Mouse (Mus musculus) intestine, postnatal 0 days (tissue): ENCODE measurements around the gene Catsper3. TPM values are rescaled to one million over a fixed set of nuclear protein-coding genes. Genes with fewer than 3 reads are reported as not detected.

ENCODE experiments used
- ATAC-seq: fragments of 200-750 bp; cut with Nextera tagmentation; 2 replicates; pipeline ENCODE4 v1.8.0; 2017; ENCODE audit warnings: mild to moderate bottlenecking, moderate TSS enrichment, moderate library complexity
- H3K27ac ChIP-seq: fragments of 300-500 bp; sonication (generic); 2 replicates; pipeline ENCODE4 v1.5.1; 2014; ENCODE audit warnings: mild to moderate bottlenecking, low read depth, low read length, moderate library complexity
- H3K27me3 ChIP-seq: fragments of 300-500 bp; sonication (generic); replicated peaks from 2 replicates; pipeline ENCODE4 v1.6.1; 2014; ENCODE audit warnings: low read length, mixed read lengths; ENCODE audit not compliant: control insufficient read depth, insufficient read depth
- H3K36me3 ChIP-seq: fragments of 300-500 bp; sonication (generic); 2 replicates; pipeline ENCODE4 v1.6.1; 2014; ENCODE audit warnings: mild to moderate bottlenecking, moderate library complexity; ENCODE audit not compliant: control insufficient read depth, insufficient read depth
- H3K4me1 ChIP-seq: fragments of 300-500 bp; sonication (generic); replicated peaks from 2 replicates; pipeline ENCODE4 v1.6.1; 2014; ENCODE audit warnings: antibody characterized with exemption, low read length, mixed read lengths; ENCODE audit not compliant: control insufficient read depth, insufficient read depth
- H3K4me2 ChIP-seq: fragments of 300-500 bp; sonication (generic); replicated peaks from 2 replicates; pipeline ENCODE4 v1.6.1; 2014; ENCODE audit warnings: low read depth, mild to moderate bottlenecking, moderate library complexity
- H3K4me3 ChIP-seq: fragments of 300-500 bp; sonication (generic); 2 replicates; pipeline ENCODE4 v1.5.1; 2014; ENCODE audit warnings: low read depth, low read length
- H3K9ac ChIP-seq: fragments of 300-500 bp; sonication (generic); 2 replicates; pipeline ENCODE4 v1.6.1; 2014; ENCODE audit warnings: mild to moderate bottlenecking, low read depth, low read length
- H3K9me3 ChIP-seq: fragments of 300-500 bp; sonication (generic); 2 replicates; pipeline ENCODE4 v1.6.1; 2016; ENCODE audit warnings: mixed run types; ENCODE audit not compliant: control insufficient read depth
- CTCF ChIP-seq: sonication (generic); IDR thresholded peaks from 2 replicates; pipeline ENCODE4 v1.5.1; 2016; ENCODE audit warnings: low read depth, mild to moderate bottlenecking, control low read depth, antibody characterized with exemption, moderate library complexity
- WGBS: fragments of 180-500 bp; shearing (Covaris S2); extraction: QIAGEN DNeasy Blood & Tissue Kit; methylation state at CpG from one replicate; pipeline ENCODE4 v1.1.7; 2014; 5-methylcytosine and 5-hydroxymethylcytosine counted together
- polyA plus RNA-seq: library from polyadenylated mRNA; unstranded; fragments of >200 nt; fragmentation: Nextera tagmentation; extraction: Ambion mirVana; gene quantifications from 2 replicates; pipeline ENCODE4 v1.2.1, GENCODE M21; 2015

The Catsper3 gene
- polyA plus RNA-seq, 1 experiment from 2014 or later, result 0.14 TPM

DNA sequence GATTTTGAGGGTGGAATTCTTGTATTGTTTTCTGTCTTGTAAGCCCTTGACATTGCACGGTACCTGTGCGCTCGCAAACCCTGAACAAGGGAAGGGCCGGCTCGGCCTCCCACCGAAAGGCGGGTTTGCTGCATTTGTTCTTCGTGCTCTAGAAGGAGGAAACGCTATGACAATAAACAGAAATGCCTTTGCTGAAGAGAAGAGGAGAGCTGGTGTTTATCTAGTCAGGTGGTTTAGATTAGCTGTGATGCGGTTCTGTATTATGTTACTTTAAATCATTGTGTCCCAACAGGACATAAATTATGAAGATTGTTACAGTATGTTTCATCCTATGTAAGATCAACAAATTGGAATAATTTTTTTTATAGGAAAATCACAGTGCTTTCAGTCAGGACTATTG, 22.9 kb upstream of the Catsper3 start:
- Histone ChIP-seq H3K4me3 (no peak overlapping the region), H3K4me1 (no peaks in the 10 kb centered on the region), H3K27ac (no peak overlapping the region), H3K9ac (no peak overlapping the region), H3K9me3 (no peaks in the 10 kb centered on the region), H3K36me3 (no peaks in the 10 kb centered on the region), H3K27me3 (no peaks in the 10 kb centered on the region), H3K4me2 (no peak overlapping the region)
- TF ChIP-seq CTCF, result no peak
- 63% methylated on average over 10 of the region's 10 CpGs for WGBS
- ATAC-seq, result no peak

DNA sequence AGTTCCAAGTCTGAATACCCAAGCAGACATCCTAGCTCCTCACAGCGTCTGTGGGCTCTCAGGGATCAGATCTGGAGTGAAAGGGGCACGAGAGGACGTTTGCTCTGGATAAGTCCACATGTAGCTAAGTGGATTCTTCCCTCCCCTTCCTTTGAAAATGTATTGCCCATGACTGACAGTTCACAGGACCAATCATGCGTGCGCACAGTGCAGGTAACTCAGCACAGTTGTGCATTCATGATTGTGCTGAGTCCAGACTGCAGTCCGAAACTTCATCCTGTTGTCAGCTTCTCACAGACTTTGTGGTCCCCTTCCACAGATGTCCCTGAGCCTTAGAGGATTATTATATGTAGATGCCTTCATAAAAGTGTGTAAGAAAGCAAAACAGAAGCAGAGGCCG, 10.0 kb upstream of the Catsper3 start:
- Histone ChIP-seq H3K4me1 (no peaks in the 10 kb centered on the region), H3K9me3 (no peaks in the 10 kb centered on the region), H3K27me3 (no peaks in the 10 kb centered on the region), H3K27ac (no peak overlapping the region), H3K4me2 (no peak overlapping the region), H3K36me3 (no peaks in the 10 kb centered on the region), H3K9ac (no peak overlapping the region), H3K4me3 (no peak overlapping the region)
- 86% methylated on average over 7 of the region's 7 CpGs for WGBS
- TF ChIP-seq CTCF, result no peak
- ATAC-seq, result no peak

DNA sequence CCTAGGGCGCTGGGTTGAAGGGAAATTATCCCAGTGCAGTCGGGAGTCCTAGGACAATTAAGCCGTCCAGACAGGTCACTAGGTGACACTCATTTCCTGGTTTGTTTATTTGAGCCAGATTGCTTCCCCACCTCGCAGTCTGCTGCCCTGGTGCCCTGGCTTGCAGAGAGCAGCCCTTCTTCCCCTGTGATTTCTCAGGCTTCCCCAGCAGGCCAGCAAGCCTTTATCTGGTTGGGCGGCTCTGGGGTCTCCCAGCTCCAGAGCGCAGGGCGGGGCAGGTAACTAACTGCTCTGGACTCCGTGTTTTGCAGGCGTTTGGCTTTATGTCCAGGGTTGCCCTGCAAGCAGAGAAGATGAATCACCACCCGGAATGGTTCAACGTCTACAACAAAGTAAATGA, 9.3 kb upstream of the Catsper3 start:
- Histone ChIP-seq H3K9me3 (no peaks in the 10 kb centered on the region), H3K27ac (no peak overlapping the region), H3K27me3 (no peaks in the 10 kb centered on the region), H3K4me2 (no peak overlapping the region), H3K4me1 (no peaks in the 10 kb centered on the region), H3K36me3 (no peaks in the 10 kb centered on the region), H3K4me3 (no peak overlapping the region), H3K9ac (no peak overlapping the region)
- ATAC-seq, result no peak
- no peak for TF ChIP-seq CTCF
- 16% methylated on average over 11 of the region's 11 CpGs for WGBS

DNA sequence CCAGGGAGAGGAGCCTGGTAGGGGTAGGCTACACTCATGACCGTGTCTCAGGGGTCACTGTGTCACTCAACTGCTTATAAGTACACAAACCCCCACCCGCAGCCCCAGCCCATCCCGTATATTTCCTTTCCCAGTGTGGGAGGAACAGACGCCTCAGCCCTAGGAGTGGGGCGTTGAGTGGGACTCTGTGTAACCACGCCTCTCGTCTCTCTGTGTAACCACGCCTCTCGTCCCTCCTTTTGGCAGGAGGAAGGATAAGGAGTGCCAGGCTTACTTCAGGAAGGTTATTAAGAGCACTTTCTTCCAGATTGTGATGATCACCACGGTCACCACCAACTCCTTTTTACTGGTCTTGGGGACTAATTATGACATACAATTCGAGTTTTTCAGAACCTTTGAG, 1.8 kb downstream of the Catsper3 start:
- no peaks in the 10 kb centered on the region for H3K9me3 ChIP-seq
- no peak for TF ChIP-seq CTCF
- ATAC-seq, result 0 out of 2 replicates have a peak, but pooled peaks have one; percentile 8
- no peaks in the 10 kb centered on the region for H3K36me3 ChIP-seq
- no peaks in the 10 kb centered on the region for H3K4me1 ChIP-seq
- H3K27me3 ChIP-seq, result no peaks in the 10 kb centered on the region
- no peak overlapping the region for H3K4me2 ChIP-seq
- H3K9ac ChIP-seq, result no peak overlapping the region
- 36% methylated on average over 11 of the region's 11 CpGs for WGBS
- no peak overlapping the region for H3K27ac ChIP-seq
- H3K4me3 ChIP-seq, result no peak overlapping the region

DNA sequence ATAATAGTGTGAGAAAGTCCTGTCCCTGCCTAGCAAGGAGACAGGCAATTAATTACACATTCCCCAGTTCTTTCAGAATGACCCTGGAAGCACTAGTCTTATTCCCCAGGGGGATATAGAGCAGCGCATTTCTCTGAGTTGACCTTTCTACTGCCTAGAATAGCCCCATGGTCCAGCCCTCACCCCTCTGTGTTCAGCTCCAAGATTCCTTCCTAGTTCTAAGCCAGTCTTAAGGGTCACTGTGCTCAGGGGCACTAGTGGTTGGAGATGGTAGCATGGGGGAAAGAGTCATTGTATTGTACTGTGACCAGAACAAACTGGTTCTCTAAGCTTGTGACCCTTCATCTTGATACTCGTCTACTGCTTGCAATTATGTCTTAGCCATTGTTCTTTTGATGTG, 16.9 kb downstream of the Catsper3 start:
- 81% methylated on average over 2 of the region's 2 CpGs for WGBS
- Histone ChIP-seq H3K9me3 (no peaks in the 10 kb centered on the region), H3K27me3 (no peaks in the 10 kb centered on the region), H3K36me3 (no peaks in the 10 kb centered on the region), H3K9ac (no peak overlapping the region), H3K4me2 (no peak overlapping the region), H3K4me1 (no peaks in the 10 kb centered on the region), H3K27ac (no peak overlapping the region), H3K4me3 (no peak overlapping the region)
- ATAC-seq, result no peak
- no peak for TF ChIP-seq CTCF

DNA sequence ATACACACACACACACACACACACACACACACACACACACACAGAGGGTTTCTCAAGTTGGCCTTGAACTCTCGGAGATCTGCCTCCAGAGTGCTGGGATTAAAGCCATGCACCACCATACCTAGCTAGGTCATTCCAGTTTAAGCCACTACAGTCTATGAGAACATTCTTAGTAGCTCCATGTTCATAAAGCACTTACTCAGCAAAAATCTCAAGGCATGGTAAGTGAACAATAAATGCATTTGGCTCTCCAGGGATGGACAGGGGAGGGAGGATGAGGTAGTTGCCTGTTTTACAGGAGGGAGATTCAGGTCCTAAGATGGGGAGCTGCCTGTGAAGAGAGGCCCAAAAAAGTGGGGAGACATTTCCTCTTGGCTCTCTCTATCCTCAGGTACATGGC, 19.6 kb downstream of the Catsper3 start:
- Histone ChIP-seq H3K27ac (no peak overlapping the region), H3K27me3 (no peaks in the 10 kb centered on the region), H3K36me3 (no peaks in the 10 kb centered on the region), H3K4me3 (no peak overlapping the region), H3K9me3 (no peaks in the 10 kb centered on the region), H3K4me2 (no peak overlapping the region), H3K4me1 (no peaks in the 10 kb centered on the region), H3K9ac (no peak overlapping the region)
- ATAC-seq, result no peak
- no peak for TF ChIP-seq CTCF
- 88% methylated on average over 1 of the region's 1 CpGs for WGBS

DNA sequence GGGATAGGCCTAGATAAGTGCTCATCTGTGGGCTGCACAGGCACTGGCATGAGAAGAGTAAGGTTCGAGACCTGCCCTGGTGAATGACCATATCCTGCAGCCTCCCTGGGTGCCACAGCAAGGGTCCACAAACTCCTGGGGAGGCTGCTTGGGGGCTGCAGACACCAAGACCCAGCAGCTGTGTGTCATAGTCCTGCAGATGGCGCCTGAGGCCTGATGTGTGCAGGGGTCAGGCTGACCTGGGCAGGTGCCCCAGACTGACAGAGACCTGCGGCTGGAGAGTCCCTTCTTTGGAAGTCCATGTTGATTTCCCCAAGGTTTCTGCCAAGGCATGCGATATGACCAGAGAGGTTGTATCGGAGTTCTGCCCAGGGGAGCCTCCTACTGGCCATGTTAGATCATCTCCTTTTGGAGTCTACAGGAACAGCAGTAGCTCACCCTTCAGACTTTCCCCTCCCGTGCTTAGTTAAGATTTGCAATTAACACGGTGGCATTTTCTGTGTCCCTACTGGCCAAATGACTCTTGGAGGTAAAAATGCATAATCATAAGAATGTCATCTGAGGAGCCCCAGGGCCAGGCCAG, 24.8 kb downstream of the Catsper3 start:
- Histone ChIP-seq H3K4me2 (no peak overlapping the region), H3K9me3 (no peaks in the 10 kb centered on the region), H3K36me3 (no peaks in the 10 kb centered on the region), H3K4me1 (no peaks in the 10 kb centered on the region), H3K9ac (no peak overlapping the region), H3K27me3 (no peaks in the 10 kb centered on the region), H3K4me3 (no peak overlapping the region), H3K27ac (no peak overlapping the region)
- whole genome bisulfite sequencing, result 65% methylated on average over 7 of the region's 7 CpGs
- peak; percentile 54 for TF ChIP-seq CTCF
- no peak for ATAC-seq
